Mouse (Mus musculus): ENCODE measurements at regions not wholly inside any gene's neighbourhood (a gene's known extent, or its start where the extent isn't known, plus 50 kb on each side); places are given as distances from the start of the nearest gene placed in this dataset.
"Not testable (repeated sequence)": the region's sequence is repeated elsewhere in the genome, so short reads cannot be mapped to it uniquely, and the experiment has no call there.

DNA sequence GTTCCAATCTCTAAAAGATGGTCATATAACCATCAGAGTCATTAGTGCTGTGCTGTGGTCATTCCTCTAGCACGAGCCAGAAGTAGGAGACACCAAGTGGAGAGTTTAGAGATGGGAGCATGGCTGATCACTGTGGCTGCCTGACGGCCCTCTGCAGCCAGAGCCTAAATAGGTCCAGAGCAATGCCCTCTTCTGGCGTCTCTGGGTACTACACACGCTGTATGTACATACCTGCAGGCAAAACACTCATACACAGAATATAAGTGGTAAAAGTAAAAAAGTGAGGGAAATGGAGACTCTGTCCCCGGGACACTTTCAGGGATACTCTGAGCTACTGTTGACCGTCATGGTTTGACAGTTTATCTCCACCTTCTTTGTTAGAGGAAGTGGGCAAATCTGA is 91.4 kb downstream of the Gm21738 start:
- no peak for DNase-seq (ENCODE audit: low spot score in 2 of 2)

DNA sequence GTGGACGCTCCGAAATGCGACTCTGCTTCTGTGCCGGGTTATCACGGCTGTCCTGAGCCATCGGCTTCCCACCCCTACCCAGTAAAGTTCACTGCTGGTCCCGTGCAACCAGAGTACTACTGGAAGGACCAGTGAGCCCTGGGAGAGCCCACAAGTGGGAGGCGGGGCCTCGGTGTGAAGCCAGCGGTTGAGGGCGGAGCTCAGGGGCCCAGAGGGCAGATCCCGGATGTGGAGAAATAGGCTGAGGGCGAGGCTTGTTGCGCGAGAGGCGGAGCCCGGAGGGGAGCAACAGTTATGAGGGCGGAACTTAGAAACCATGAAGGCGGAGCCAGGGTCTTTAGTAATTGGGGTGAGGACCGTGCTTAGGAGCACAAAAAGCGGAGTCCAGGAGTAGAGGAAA is 107.1 kb downstream of the Gm21738 start:
- DNase-seq (ENCODE audit: low spot score in 2 of 2), result no peak

DNA sequence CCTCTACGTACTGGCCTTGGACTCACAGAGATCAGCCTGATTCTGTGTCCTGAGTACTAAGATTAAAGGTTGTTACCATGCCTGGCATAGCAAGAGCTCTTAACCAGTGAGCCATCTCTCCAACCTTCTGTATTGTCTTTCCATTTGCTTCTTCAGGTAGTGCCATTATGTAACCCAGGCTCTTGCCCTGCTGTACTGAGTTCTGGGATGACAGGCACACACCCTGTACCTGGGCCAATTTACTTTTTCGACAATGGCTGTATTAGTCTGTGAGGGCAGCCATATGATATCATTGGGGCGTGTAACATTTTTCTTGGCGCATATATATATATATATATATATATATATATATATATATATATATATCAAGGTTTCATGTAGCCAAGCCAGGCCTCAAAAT is 115.9 kb downstream of the Gm21738 start:
- not testable (repeated sequence) for DNase-seq (ENCODE audit: low spot score in 2 of 2)

DNA sequence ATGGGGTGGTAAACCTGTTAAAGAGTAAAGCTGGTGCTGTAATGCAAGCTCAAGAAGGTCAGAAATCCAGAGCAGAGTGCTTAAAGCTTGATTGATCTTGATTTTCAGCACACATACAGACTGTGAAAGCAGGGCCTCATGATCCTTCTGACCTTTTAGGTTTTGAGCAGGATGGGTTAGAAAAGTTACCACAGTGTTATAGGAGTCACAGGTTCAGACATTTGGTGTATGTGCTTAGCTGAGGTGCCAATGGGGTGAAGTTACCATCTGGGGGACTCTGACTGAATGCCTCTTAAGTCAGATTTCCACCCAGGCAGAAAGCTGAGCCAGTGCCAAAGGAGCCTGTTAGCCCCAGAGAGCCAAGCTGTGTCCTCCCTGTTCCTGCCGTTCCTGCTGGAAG is 139.6 kb downstream of the Gm21738 start:
- no peak for DNase-seq (ENCODE audit: low spot score in 2 of 2)

DNA sequence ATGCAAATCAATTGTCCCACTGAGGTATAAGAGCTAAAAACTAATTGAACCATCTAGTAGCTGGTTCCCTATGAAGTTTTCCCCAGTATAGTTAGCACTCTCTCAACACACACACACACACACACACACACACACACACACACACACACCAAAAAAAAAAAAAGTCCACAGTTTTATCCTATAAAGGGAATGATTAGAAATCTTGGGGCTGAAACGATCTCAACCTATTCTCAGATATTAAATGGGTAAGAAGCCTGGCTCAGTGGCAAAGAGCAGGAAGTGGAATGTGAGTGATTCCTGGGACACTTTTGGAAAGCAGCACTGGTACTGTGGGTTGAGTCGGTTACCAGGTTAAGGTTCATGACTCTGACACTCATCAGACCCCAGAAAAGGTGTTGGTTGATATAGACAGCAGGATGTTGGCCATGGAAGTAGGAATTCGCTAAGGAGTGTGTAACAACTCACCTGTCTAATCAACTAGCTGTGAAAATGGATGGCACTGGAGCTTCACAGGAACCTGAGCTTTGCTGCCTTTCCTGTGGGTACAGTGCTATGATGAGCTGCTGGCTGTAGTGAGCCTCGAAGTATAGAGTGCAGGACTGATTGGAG is 140.8 kb downstream of the Gm21738 start:
- DNase-seq (ENCODE audit: low spot score in 2 of 2), result peak in 1 of 2 experiments; percentile 54

Data from layer of hippocampus, postnatal 14 days (tissue).